Mouse (Mus musculus) adrenal gland, adult 18-20 months (tissue): Measurements from ENCODE around the gene Olfr344. TPM values are rescaled to one million over a fixed set of nuclear protein-coding genes. Genes with fewer than 3 reads are reported as not detected.

Experiments used
- DNase-seq, 2 experiments: peaks; one replicate each; pipeline ENCODE4 v3.0.0; 2021 to 2022; ENCODE audit warnings: low spot score in 2 of 2
- long read RNA-seq, 2 experiments: library from polyadenylated mRNA; stranded (forward); transcript quantifications; one replicate each; pipeline ENCODE4 v2.0.0; 2021
- total RNA-seq, 2 experiments: library from RNA; stranded (reverse); gene quantifications; 1 replicate in 1 of 2; 2 replicates in 1 of 2; pipeline ENCODE4 v1.2.3; 2021

Gene Olfr344
- not detected for total RNA-seq
- long read RNA-seq, experiment 1 = 0 reads
- long read RNA-seq, experiment 2 = 0 reads

DNA sequence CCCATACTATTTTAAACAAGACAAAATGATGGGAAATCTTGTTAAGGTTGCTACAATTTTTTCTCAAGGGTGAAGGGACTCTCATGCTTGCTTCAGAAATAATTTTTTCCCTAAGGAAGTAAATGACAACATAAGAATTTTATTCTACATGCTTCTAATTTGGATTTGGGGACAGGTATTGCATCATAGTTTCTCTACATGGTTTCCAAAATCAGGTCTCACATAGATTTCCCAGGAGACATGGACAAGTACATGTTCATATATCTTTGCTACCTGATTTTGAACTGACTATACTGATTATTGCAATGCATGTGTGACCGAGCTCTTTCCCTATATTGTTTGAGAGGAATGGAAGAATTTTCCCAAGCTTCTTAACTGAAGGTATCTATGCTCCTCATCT lies at the start of gene Olfr344:
Olfr344 (plus strand) TSS at position 301 of the 400 bp plus-strand sequence.
- no peak for DNase-seq

DNA sequence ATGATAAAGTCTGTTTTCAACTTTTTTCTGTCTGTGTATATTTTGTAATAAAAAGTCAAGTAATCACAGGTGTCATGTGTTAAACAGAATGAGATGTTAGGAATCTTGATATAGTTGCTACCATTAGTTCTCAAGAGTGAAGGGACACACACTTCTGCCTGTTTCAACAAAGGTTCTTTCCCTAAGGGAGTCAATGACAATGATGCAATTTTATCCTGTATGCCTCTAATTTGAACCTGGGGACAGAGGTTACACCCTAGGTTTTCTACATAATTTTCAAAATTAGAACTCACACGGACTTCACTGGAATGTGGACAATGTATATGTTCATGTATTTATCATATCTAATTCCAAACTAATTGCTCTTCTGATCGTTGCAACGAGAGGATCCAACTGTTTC lies 41.8 kb upstream of the Olfr344 start, which contains the start of gene Olfr342:
Olfr342 (plus strand) TSS at position 301 of the 400 bp plus-strand sequence.
- no peak for DNase-seq

DNA sequence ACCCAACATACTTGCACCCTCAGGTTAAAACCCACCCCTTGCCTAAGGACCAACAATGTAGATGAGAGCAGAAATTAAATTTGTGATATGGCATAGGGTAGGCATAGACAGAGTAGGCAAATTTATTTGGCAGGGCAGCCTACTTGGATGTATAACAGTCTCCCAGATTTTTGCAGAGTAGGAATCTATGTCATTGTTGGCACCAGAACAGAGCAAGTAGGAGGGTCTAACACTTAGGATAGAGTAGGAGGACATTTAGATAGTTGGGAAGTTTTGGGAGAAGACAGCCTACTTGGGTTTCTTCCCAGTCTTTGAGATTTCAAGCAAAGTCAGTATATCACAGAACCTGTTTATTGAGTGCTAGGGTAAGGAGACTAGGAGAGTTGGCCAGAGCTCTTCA lies 1.3 kb upstream of the Olfr344 start:
- no peak for DNase-seq

DNA sequence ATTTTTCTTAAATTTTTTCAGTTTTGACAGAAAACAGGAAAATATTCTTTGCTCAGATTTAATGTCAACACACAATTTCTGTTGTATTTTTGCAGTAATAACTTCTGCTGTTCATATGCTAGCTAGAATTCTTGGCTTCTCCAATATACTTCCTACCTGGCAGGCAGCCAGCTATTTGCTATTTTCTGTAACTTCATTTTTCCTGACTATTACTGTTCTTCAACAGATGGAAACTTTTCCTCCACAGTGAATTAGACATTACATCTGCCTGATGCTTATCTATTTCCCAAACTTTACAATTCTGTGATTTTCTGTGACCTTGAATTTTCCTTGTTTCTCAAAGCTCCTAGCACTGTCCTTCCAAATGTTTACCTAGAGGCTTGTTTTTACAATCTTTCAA lies 560 bp downstream of the Olfr344 start:
- no peak for DNase-seq

DNA sequence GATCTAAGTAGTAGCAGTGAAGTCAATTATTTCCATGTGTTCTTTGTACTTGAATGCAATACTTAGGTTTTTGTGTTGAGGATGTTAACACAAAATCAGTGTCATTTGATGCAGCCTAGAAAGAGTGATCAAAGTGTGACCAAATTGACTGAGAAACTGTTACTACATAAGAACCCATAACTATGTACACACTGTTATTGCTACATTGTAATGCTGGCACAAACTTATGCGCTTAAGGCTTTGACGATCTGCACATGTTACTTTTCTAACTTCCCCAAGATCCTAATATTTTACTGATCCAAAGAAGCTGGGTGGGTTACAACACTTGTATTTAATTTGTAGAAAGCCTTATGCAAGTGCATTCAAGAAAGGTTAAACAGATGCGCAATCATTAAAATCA lies 1.4 kb downstream of the Olfr344 start:
- no peak for DNase-seq

Other genes starting within 250 kb of the Olfr344 start
- not detected for gene Olfr338, start 193.1 kb upstream of the Olfr344 start, total RNA-seq
- not detected for gene Olfr339, start 147.7 kb upstream of the Olfr344 start, total RNA-seq
- gene Olfr340, start 114.1 kb upstream of the Olfr344 start, total RNA-seq = not detected
- not detected for gene Olfr341, start 84.2 kb upstream of the Olfr344 start, total RNA-seq
- not detected for gene Olfr342, start 41.7 kb upstream of the Olfr344 start, total RNA-seq
- gene Olfr345, start 73.4 kb downstream of the Olfr344 start, total RNA-seq = not detected
- not detected for gene Olfr346, start 119.1 kb downstream of the Olfr344 start, total RNA-seq
- gene Olfr347, start 165.2 kb downstream of the Olfr344 start, total RNA-seq = not detected
- gene Olfr348, start 217.6 kb downstream of the Olfr344 start, total RNA-seq = not detected
- gene Olfr50, start 223.9 kb downstream of the Olfr344 start, total RNA-seq = not detected